8 mouse cellular contexts compared by ENCODE assay signal in genomic region chr5:45669234-45669597, GRCm38 (mm10). TPM values are rescaled to one million over a fixed set of nuclear protein-coding genes. Genes with fewer than 3 reads are reported as not detected.
DNase-seq lines count a peak whose midpoint lies in the region; ATAC-seq and TF ChIP-seq lines count a peak whose summit lies in the region.

No protein-coding gene starts in this region.

- peak overlapping the region; percentile 65 for H3K4me2 ChIP-seq in hindbrain, embryonic 13.5 days
- peak overlapping the region; percentile 97 for H3K4me2 ChIP-seq in midbrain, embryonic 13.5 days (replicated peaks)

- peak overlapping the region; percentile 61; the same call in 1 of the 2 replicates for H3K27ac ChIP-seq in kidney, adult 2 months (ENCODE audit: insufficient read depth, low read depth, low read length)
- H3K27ac ChIP-seq in bone marrow macrophage, adult 2 months (ENCODE audit: insufficient read depth, low read depth, low read length), result peak overlapping the region; percentile 10; the same call in 1 of the 2 replicates
- H3K27ac ChIP-seq in hindbrain, embryonic 13.5 days, result peak overlapping the region; percentile 78
- peak overlapping the region; percentile 80 for H3K27ac ChIP-seq in midbrain, embryonic 13.5 days

- ATAC-seq in hindbrain, embryonic 13.5 days (ENCODE audit: low FRiP score), result peak; percentile 82
- peak; percentile 86 for ATAC-seq in midbrain, embryonic 13.5 days

- peak overlapping the region; percentile 80 for H3K9ac ChIP-seq in hindbrain, embryonic 13.5 days
- H3K9ac ChIP-seq in midbrain, embryonic 13.5 days (replicated peaks), result peak overlapping the region; percentile 85

- no peaks in the 10 kb centered on the region for H3K27me3 ChIP-seq in kidney, adult 2 months (replicated peaks; ENCODE audit: control insufficient read depth, insufficient read depth, low read length)
- H3K27me3 ChIP-seq in hindbrain, embryonic 13.5 days, result no peaks in the 10 kb centered on the region
- no peaks in the 10 kb centered on the region for H3K27me3 ChIP-seq in midbrain, embryonic 13.5 days

- H3K4me1 ChIP-seq in kidney, adult 2 months (ENCODE audit: control insufficient read depth, insufficient read depth, low read length), result no peaks in the 10 kb centered on the region; the same call in 1 of the 2 replicates
- H3K4me1 ChIP-seq in bone marrow macrophage, adult 2 months (ENCODE audit: control insufficient read depth, insufficient read depth, low read length), result peaks cover 3% of the 10 kb centered on the region; the same call in 1 of the 2 replicates
- peaks cover 11% of the 10 kb centered on the region for H3K4me1 ChIP-seq in hindbrain, embryonic 13.5 days (replicated peaks)
- H3K4me1 ChIP-seq in midbrain, embryonic 13.5 days (replicated peaks), result peaks cover 16% of the 10 kb centered on the region

- no peak for TF ChIP-seq CTCF in kidney, adult 2 months (conservative IDR thresholded peaks at IDR 0.05; ENCODE audit: insufficient read depth, insufficient read length, low read depth, low read length)
- TF ChIP-seq CTCF in bone marrow macrophage, adult 2 months (IDR thresholded peaks at IDR 0.05; ENCODE audit: low read depth, low read length), result no peak

- DNase-seq in kidney, adult 2 months, result no peak
- no peak for DNase-seq in kidney, postnatal 10 days
- DNase-seq in MN1 (ENCODE audit: low spot score), result no peak
- DNase-seq in left cerebral cortex, postnatal 36 days (ENCODE audit: low spot score in 2 of 2), result no peak
- no peak for DNase-seq in frontal cortex, adult 2 months (ENCODE audit: extremely low spot score in 1 of 2, low spot score in 1 of 2)

- no peaks in the 10 kb centered on the region for H3K9me3 ChIP-seq in hindbrain, embryonic 13.5 days
- H3K9me3 ChIP-seq in midbrain, embryonic 13.5 days, result no peaks in the 10 kb centered on the region

- intact Hi-C loops in left cerebral cortex, postnatal 36 days (cut with DNase I), result loop anchor here (2.0 kb wide), 1 partner anchor 134 kb away; no protein-coding TSS in a partner anchor

- no peak for TF ChIP-seq POLR2A in kidney, adult 2 months (IDR thresholded peaks at IDR 0.05; ENCODE audit: low read depth, low read length)
- no peak for TF ChIP-seq POLR2A in bone marrow macrophage, adult 2 months (IDR thresholded peaks at IDR 0.05; ENCODE audit: borderline replicate concordance, low read depth, low read length)

- H3K36me3 ChIP-seq in kidney, adult 2 months (ENCODE audit: control insufficient read depth, insufficient read depth, low read length), result no peaks in the 10 kb centered on the region
- H3K36me3 ChIP-seq in hindbrain, embryonic 13.5 days, result no peaks in the 10 kb centered on the region
- no peaks in the 10 kb centered on the region; the same call in 1 of the 2 replicates for H3K36me3 ChIP-seq in midbrain, embryonic 13.5 days

- WGBS in kidney, adult 2 months, result under 1% methylated on average over 27 of the region's 27 CpGs
- under 1% methylated on average over 27 of the region's 27 CpGs for WGBS in hindbrain, embryonic 13.5 days
- under 1% methylated on average over 27 of the region's 27 CpGs for WGBS in midbrain, embryonic 13.5 days

- H3K4me3 ChIP-seq in kidney, adult 2 months (ENCODE audit: insufficient read depth, low read depth, low read length), result peak overlapping the region; percentile 92
- H3K4me3 ChIP-seq in bone marrow macrophage, adult 2 months (ENCODE audit: insufficient read depth, low read length), result peak overlapping the region; percentile 63
- peak overlapping the region; percentile 68 for H3K4me3 ChIP-seq in hindbrain, embryonic 13.5 days
- H3K4me3 ChIP-seq in midbrain, embryonic 13.5 days (replicated peaks), result peak overlapping the region; percentile 80

RNA-seq across cellular contexts. Expression of gene Ncapg, which starts 0.5 kb away (rescaled TPM):
- polyA plus RNA-seq in kidney, adult 2 months (2012; rRNA removed), result 0.05 and 0.14 TPM in 2 replicates
- 23.5 and 28.6 TPM in 2 replicates for polyA plus RNA-seq in bone marrow macrophage, adult 2 months (2012; ENCODE audit: insufficient read depth, insufficient read length, missing spikeins)
- 11.9 and 12.2 TPM in 2 replicates for polyA plus RNA-seq in hindbrain, embryonic 13.5 days (2015; fragmentation: Nextera tagmentation; extraction: Ambion mirVana)
- polyA plus RNA-seq in midbrain, embryonic 13.5 days (2015; fragmentation: Nextera tagmentation; extraction: Ambion mirVana), result 22.7 and 26.8 TPM in 2 replicates
- total RNA-seq in left cerebral cortex, postnatal 36 days (2021), result under 1 TPM; 0.36 to 0.44 TPM
- 0.30 and 0.50 TPM in 2 replicates for polyA plus RNA-seq in frontal cortex, adult 2 months (2012; rRNA removed)

RNA-seq across cellular contexts. Expression of gene Fam184b, which starts 29.8 kb away (rescaled TPM):
- 0.11 and 0.14 TPM in 2 replicates for polyA plus RNA-seq in kidney, adult 2 months (2012; rRNA removed)
- not detected in 2 replicates for polyA plus RNA-seq in bone marrow macrophage, adult 2 months (2012; ENCODE audit: insufficient read depth, insufficient read length, missing spikeins)
- 2.1 and 3.1 TPM in 2 replicates for polyA plus RNA-seq in hindbrain, embryonic 13.5 days (2015; fragmentation: Nextera tagmentation; extraction: Ambion mirVana)
- 1.7 and 1.9 TPM in 2 replicates for polyA plus RNA-seq in midbrain, embryonic 13.5 days (2015; fragmentation: Nextera tagmentation; extraction: Ambion mirVana)
- total RNA-seq in left cerebral cortex, postnatal 36 days (2021), result 10 to 100 TPM in 1 of 2 experiments, 1 to 10 TPM in 1; 6.9 to 10.4 TPM
- polyA plus RNA-seq in frontal cortex, adult 2 months (2012; rRNA removed), result 7.1 and 7.3 TPM in 2 replicates

Comparison
In these comparisons a context has a peak if more than half of its experiments do, and no peak if none do; other contexts are left out.
1. H3K27ac ChIP-seq: peak in every context shown above with its lines; median percentile 80 in midbrain, embryonic 13.5 days; 78 in hindbrain, embryonic 13.5 days; 61 in kidney, adult 2 months; 10 in bone marrow macrophage, adult 2 months.